Mouse (Mus musculus): ENCODE data around the gene Gpcpd1.
"Not testable (repeated sequence)": the region's sequence is repeated elsewhere in the genome, so short reads cannot be mapped to it uniquely, and the experiment has no call there.

Gpcpd1 gene

DNA sequence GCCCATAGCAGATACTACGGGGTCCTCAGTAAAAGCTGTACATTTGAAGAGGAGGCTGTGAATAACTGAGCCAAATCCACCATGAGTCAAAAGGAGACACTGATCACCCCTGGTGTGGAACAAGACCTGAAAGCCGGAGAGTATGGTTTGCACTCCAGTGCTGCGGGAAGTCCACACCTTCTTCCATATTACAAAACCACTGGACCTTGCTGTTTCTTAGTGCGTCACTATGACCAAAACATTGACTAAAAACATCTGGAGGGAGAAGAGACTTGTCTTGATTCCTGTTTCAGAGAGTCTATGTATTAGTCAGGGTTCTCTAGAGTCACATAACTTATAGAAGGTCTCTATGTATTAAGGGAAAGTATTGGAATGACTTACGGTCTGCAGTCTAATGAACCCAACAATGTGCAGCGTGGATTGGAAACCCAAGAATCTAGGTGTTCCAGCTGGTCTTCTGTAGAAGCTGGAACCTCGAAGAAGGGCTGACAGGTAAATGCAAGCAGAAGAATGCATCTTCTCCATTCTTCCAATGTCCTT lies at the start of gene Gpcpd1:
Gene Gpcpd1, minus strand, starts transcription at position 490 of the 540 bp plus-strand sequence.
- in situ Hi-C loops (cut with MboI; ENCODE audit: unreplicated experiment in 2 of 2): no loop called here

DNA sequence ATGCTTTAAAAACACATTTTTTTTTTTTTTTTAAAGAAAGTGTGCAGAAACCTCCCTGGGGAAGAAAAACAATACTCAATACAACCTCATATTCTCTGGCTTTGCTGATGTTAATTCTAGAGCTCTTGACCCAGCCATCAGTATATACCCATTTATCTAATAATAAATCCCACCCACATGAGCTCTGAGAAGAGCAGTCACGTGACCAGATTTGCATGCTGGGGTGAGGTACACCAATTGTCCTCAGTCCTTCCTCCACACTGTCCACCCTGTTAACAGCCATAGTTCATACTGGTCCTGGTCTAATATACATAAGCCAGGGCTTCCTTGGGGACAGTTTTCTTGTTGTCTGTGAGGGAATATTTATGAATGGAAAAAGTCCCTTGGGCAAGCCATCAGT lies 49.0 kb upstream of the Gpcpd1 start:
- in situ Hi-C loops (cut with MboI; ENCODE audit: unreplicated experiment in 2 of 2): no loop called here

DNA sequence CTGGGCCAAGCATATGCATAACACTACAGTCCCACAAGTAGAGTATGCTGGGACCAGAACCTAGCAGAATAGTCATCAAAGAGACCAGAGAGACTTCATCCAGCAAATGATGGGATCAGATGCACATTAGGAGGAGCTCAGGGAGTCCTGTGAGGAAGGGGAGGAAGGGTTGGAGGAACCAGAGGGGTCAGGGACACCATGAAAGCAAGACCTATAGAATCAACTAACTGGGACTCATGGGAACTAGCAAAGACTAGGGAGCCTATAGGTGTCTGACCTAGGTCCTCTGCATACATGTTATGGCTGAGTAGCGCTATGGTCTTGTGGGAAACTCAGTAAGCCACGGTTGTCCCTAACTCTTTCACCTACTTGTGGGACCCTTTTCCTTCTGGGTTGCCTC lies 41.1 kb upstream of the Gpcpd1 start:
- in situ Hi-C loops (cut with MboI; ENCODE audit: unreplicated experiment in 2 of 2): no loop called here

DNA sequence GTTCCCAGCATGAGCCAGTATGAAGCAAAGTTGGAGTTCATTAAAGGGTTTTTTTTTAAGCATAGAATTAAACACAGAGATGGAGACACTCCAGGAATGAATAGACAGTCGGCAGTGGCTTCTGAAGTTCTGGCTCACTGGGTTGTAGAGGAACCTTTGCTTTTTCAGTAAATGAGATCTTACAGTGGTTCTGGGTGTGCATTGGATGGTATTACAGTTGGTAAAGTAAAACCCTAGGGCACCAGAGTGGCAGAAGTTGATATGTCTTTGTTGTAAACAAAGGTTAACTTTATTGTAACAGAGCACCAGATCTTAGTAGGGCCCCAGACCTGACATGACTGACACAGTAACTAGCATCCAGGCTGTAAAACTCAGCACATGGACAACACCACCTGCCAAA lies 35.6 kb upstream of the Gpcpd1 start:
- in situ Hi-C loops (cut with MboI; ENCODE audit: unreplicated experiment in 2 of 2): no loop called here

DNA sequence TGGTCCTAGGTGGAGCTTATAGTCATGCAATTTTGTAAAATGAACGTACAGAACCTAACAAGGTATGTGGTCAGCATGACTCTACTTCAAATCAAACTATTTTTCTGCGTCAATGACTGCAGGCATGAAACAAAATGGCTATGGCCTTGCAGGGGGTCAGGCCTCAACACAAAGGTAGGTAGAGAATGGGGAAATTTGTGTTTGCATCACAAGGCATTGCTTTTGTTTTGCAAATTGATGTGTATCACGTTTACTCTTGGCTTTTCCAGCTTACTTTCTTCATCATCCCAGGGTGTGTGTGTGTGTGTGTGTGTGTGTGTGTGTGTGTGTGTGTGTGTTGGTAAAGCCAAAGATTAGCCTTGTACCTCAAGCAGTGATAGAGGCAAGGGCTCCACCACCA lies 30.2 kb upstream of the Gpcpd1 start:
- in situ Hi-C loops (cut with MboI; ENCODE audit: unreplicated experiment in 2 of 2): no loop called here

DNA sequence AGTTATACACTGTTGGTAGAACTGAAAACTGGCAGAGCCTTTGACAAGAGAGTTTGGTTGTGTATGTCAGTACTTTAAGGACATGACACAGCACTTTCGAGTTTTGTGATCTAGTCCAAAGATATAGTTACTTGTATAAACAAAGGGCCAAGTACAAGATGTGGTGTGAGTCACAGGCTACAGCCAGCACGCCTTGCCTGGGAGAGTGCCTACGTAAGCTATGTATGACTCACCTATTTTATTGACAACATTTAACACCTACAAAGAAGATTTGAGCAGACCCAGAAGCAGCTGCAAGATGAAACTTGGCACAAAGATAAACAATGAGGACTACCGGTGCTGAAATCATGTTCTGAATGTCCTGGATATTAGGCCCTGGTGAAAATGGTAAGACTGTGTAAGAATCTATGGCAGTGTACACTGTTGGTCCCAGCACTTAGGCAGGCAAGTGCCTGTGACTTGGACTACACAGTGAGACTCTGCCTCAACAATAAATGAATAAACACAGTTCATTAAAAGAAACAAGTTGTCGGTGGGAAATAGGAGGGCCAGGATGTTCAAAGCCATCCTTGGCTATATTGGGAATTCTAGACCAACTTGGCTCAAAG lies 26.2 kb upstream of the Gpcpd1 start:
- in situ Hi-C loops (cut with MboI; ENCODE audit: unreplicated experiment in 2 of 2): no loop called here

DNA sequence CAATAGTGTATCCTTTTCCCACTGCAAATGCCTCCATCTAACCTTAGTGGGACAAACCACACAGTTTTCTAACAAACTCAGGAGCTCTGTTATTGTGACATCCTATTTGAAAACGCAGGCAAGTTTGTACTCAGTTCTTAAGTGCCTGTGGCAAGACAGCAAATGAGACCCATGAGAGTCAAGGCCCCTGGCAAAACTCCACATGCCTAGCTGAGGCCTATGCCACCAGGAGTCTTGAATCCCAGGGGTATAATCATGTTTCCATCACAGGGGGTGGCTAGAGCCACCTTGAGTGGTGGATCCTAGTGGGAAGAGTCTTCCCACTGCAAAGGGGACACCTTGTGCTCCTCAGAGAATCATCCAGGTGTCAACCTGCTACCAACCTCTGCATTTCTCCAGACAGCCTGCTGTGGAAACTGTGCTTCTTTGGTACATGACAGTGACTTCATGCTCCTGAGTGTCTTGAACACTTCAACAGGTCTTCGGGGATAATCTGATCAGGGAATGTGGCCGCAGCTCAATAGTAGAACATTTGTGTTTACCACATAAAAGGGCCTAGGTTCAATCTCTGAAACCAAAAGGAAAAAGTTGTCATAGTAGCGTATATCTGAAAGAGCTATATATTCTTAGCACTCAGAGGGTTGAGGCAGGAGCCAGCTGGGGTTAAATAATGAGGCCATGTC lies 24.2 kb upstream of the Gpcpd1 start:
- in situ Hi-C loops (cut with MboI; ENCODE audit: unreplicated experiment in 2 of 2): no loop called here

DNA sequence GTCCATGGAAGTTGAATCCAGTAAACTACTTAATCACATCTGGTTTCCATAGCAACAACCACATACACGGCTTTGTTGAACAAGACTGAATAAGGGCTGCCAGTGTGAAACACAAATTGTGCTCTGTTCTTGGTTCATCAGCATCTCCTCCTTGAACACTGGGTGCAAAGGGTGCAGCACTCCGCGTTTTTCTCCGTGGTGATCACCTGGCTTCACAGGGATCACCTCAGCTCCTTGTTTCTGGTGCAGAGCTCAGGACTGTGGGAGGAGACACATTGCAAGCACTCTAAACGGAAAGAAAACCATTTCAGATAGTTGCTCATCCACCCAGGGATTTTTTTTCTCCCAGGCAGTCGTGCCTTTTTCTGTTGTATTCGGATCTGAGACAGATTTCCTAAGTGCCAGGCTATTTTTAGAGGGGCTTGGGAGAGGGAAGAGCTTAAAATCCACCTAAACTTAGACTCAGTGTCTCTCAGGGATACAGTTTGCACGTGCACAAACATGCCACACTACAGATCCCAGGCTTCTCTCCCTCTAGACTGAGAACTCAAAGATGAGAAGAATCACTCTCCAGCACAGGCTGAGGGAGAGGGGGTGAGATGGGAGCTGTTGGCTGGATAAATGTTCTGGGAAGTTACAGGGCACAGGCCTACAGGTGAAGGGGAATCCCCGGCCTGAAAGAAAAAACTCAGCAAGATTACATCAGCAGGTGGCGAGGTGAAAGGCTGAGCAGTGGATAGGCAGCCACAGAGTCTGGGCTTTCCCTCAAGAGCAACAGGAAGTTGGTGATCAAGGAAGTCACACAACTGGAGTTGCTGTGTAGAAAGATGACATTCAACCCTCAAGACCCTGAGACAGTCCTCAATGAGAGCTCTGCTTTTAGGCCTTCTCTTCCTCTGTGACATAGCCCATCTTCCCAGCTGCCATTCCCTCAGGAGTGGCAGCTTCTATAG lies 19.9 kb upstream of the Gpcpd1 start:
- in situ Hi-C loops (cut with MboI; ENCODE audit: unreplicated experiment in 2 of 2): no loop called here

DNA sequence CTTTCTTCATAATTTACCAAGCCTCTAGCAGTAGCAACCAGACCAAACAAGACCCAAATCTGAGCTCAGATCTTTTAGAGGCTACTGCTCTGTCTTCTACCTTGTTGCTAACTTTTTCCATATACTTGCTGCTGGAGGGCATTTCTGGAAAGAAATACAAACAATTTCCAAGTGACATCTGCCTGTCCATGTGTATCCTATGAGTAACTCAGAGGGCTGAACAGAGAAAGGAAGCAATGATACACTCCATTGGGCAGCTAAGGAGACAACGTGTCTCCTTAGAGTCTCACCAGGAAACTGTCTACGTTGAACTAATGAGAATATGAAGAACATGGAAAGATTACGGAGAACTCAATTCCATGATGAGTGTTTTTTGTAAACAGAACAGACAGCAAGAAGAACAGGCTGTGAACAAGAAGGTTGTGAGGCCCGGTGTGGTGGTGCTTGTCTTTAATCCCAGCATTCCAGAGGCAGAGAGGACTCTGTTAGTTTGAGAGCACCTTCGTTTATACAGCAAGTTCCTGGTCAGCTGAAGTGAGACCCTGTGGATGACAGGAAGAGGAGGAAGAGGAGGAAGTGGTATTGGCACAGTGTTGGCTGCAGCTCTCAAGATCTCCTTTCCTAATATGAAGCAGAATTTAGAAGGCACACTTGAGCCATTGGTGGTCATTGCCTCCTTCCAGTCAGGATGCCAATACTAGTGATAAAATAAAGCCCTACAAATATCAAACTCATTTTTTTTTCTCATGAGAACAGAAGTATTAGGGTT lies 18.4 kb upstream of the Gpcpd1 start:
- in situ Hi-C loops (cut with MboI; ENCODE audit: unreplicated experiment in 2 of 2): no loop called here

DNA sequence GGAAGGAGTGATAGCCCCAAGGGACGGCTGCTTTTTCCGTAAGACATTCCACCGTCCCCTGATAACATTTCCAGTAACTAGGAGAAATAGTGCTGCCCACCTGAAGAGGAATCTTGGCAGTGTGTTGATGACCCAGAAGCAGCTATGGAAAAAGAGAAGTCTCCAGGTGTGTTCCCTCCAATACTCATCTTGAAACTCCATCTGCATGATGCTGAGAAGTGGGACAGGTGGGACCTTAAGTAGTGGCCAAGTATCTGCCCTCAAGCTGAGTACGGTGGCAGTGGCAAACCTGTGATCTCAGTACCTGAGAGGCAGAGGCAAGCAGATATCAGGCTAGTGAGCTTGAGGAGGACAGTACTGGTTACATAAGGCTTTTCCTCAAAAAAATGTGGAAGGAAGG lies 17.4 kb upstream of the Gpcpd1 start:
- in situ Hi-C loops (cut with MboI; ENCODE audit: unreplicated experiment in 2 of 2): no loop called here

DNA sequence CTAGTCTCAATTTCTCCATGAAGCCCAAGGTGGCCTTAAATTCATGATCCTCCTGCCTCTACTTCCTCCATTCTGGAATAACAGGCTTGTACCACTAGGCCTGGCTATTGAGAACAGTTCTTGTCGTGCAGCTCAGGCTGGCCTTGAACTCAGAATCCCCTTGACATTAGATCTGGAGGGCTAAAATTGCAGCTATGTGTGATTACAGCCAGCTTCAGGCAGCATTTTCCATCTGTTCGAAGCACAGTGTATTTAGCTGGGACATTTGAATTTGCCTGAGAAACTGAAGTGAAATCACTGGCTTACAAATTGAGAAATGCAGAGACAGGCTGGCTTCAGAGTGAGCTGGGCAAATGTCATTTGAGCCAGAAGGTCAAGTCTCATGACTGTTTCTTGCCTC lies 16.2 kb upstream of the Gpcpd1 start:
- in situ Hi-C loops (cut with MboI; ENCODE audit: unreplicated experiment in 2 of 2): no loop called here

DNA sequence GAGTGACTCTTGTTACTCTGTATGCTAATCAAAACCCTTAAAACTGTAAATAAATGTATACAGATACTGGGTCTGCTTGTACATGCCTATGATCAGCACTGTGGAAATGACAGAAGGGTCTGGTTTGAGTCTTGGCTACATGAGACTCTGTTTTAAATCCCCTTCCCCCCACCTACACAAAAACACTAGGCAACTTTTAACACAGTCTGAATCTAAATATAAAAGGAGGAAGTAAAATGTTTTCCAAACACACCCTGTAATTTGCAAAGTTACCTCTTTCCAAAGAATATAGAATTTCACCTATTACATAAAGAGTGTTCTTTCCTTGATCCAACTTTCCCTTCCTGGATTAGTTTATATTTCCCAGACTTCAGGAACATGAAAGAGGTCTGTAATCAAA lies 14.2 kb upstream of the Gpcpd1 start:
- in situ Hi-C loops (cut with MboI; ENCODE audit: unreplicated experiment in 2 of 2): no loop called here

DNA sequence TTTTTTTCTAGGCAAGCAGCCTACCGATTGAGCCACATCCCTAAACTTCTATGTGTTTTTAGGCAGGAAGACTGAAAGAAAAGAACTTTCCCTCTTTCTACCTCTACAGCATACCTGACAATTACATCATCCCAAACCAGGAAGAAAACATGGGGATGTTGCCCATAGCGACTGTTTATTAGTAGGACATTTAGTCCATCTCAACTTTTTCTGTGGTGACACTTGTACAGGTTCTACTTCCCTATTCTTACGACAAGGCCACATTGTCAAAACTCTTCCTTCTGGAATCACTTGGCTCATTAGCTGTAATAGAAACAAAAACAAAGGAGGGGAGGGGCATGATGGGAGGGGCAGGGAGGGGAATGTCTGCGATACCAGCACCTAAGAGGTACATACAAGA lies 12.6 kb upstream of the Gpcpd1 start:
- in situ Hi-C loops (cut with MboI; ENCODE audit: unreplicated experiment in 2 of 2): no loop called here

DNA sequence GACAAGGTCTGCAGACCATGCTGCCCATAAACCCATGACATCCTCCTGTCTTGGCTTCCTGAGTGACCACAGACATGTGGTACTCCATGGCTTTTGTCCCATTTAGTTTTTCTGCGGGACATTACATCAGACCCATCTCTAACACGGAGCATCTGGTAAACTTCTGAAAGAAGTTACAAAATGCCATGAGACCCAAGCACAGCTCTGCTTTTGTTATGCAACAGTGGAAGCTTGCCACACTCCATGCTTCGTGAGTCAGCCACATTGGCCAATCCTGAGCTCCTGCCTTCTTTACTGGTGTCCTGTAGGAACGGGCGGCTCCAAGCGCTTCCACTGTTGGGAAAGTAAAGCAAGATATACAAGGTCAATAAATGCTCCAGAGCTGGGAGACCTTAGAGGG lies 11.6 kb upstream of the Gpcpd1 start:
- in situ Hi-C loops (cut with MboI; ENCODE audit: unreplicated experiment in 2 of 2): no loop called here

DNA sequence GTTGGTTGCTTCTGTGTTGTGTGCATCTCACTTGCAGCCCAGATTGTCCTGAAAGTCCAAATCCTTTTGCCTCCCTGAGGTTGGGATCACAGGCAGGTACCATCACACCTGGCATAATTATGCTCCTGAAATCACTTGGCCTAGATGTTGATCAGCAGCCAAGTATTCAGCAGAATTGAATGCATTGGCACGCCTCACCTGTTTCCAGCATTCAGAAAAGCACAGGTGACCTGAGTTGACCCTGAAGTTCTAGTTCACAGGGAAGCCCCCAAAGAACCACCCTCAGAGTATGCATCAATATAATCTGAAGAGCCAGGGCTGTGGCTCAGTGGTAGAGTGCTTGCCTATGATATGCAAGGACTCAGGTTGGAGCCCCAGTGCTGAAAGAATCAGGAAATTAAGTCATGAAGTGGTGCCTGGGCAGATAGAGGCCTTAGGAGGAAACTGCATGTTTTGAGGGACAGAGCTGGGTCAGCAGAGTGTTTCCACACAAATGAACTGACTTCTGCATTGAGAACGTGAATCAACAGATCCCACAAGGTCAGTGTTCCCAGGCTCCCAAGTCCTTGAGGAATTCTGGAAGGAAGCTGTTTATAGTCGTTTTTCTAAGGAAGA lies 10.4 kb upstream of the Gpcpd1 start:
- in situ Hi-C loops (cut with MboI; ENCODE audit: unreplicated experiment in 2 of 2): no loop called here

DNA sequence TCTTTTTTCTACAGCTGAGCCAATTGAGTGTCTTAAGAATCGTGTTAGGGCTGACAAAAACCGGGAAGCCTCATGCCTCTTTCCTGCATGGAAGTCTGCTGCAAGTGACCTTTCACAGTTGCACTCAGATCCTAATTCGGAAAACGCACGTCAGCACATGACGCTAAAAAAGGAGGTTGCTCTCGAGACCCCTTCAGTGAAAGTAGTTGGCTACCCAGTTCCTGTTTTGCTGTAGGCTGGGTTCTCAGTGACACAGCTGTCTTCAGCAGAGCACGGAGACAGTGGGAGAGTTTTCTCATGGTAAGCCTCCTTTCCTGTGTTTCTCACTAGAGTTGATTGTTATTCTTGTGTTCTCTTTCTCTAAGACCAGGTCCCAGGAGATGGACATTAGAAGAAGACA lies 9.7 kb upstream of the Gpcpd1 start:
- in situ Hi-C loops (cut with MboI; ENCODE audit: unreplicated experiment in 2 of 2): no loop called here

DNA sequence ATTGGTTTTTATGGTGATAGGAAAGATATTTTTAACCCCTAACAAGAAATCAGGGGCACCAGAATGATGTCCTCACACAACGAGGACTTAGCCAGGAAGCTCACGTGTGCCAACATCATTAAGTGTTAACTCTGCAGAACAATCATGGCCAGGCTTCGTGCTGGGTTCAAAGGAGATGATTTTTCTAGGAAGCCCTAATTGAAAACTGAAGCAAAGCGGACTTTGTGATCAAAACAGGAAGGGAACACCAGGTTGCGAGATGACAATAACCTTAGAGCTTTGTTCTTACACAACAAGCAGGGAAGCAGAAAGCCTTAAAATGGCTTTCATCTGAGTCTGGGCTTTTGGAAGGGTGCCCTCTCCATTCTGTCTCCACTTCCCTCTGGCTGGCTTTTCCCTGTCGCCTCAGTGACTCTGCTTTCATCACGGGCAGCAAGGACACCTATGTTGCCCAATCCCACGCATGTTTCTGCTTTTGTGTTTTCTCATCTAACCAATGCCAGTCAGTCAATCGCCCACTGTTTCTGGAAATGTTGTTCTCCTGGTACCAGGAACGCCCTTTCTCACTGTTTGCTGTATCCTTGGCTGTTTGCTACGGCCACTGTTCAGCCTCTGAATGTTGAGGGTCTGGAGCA lies 8.2 kb upstream of the Gpcpd1 start:
- in situ Hi-C loops (cut with MboI; ENCODE audit: unreplicated experiment in 2 of 2): no loop called here

DNA sequence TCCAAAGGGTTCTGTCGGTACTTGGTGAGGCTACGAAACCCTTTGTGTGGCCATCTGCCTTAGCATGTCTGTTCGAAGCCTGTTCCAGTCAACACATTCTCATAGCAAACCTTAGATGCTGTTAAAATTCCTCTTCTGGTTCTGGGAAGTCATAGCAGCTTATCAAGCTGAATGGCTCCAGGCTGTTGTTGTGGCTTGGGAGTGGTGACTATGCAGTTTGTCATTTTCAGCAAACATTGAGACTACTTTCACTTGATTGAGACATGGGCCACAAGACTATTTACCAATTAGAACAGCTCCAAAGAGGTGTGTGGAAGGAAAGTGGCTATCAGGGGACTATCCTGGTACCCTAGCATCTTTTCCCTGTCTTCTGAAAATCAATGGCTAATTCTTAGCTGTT lies 4.6 kb upstream of the Gpcpd1 start:
- in situ Hi-C loops (cut with MboI; ENCODE audit: unreplicated experiment in 2 of 2): no loop called here

DNA sequence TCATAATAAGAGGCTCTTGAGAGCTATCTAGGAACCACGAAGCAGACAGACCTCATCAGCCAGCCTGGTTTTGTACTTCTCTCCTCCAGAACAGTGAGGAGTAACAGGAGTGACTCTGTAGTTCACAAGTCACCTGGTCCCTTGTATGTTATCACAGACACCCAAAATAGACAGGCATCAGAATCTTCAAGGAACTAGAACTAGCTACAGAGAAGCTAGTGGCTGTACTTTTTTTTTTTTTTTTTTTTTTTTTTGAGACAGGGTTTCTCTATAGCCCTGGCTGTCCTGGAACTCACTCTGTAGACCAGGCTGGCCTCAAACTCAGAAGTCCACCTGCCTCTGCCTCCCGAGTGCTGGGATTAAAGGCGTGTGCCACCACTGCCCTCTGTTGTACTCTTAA lies 4.0 kb upstream of the Gpcpd1 start:
- in situ Hi-C loops (cut with MboI; ENCODE audit: unreplicated experiment in 2 of 2): not testable (repeated sequence)

All from v-Abl transformed pro-B cells (cell line).